Mouse (Mus musculus) spleen, postnatal 10 days (tissue): ENCODE measurements around the gene Entpd7.

ENCODE experiments used
- DNase-seq, 2 experiments: peaks; one replicate each; pipeline ENCODE4 v3.0.0; 2021 to 2022; ENCODE audit warnings: low spot score in 2 of 2

Entpd7 gene

GRCm38 (mm10) chr19:43770584-43770983, 81.1 kb downstream of the Entpd7 start:
- no peak for DNase-seq

DNA sequence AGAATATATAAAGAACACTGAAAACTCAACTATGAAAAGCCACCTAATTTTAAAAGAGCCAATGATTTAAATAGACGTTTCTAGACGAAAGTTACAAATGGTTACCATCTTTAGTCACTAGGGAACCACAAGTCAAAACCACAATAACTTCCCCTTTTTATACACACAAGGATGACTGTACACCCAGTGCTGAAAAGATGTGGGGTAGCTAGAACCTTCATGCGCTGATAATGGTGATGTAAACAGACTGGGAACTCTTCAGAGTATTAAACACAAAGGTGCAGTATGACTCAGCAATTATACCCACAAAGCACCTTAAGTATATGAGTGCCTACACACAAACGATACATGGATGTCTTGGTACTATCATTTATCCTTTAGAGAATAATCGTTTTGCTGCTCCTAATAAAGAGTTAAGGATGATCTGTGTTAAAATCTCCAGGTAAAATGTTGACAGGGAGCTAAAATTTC, 82.1 kb downstream of the Entpd7 start:
- no peak for DNase-seq

GRCm38 (mm10) chr19:43772311-43772710, 82.8 kb downstream of the Entpd7 start:
- DNase-seq = no peak

- no peak for DNase-seq
These were observed 86.0 kb downstream of the Entpd7 start for GRCm38 (mm10) chr19:43775433-43775832.

DNA sequence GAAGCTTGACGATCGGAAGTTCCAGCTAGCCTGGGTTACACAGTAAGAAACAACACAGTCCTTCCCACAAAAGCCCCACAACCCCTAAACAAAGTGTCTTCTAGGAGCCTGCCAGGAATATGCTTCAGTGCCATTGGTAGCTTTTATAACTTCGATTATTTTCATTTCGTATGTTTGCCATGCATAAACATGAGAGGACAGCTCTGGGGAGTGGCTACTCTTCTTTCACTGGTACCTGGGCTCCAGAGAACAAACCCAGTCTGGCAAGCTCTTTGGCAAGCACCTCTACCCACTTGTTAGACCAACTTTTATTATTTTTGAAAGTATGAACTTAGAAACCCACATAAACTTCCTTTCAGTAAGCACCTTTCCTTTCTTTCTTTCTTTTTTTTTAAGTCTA, 87.1 kb downstream of the Entpd7 start:
- no peak for DNase-seq

GRCm38 (mm10) chr19:43777308-43777707, 87.8 kb downstream of the Entpd7 start:
- DNase-seq = no peak

GRCm38 (mm10) chr19:43780391-43780790, 90.9 kb downstream of the Entpd7 start:
- DNase-seq = no peak

GRCm38 (mm10) chr19:43781980-43782379, 92.5 kb downstream of the Entpd7 start, which contains the start of gene Abcc2:
TSS of gene Abcc2 (plus strand) at chr19:43782192.
- no peak for DNase-seq
